Mouse (Mus musculus): ENCODE measurements around the gene Slc7a7.

Slc7a7 gene

DNA sequence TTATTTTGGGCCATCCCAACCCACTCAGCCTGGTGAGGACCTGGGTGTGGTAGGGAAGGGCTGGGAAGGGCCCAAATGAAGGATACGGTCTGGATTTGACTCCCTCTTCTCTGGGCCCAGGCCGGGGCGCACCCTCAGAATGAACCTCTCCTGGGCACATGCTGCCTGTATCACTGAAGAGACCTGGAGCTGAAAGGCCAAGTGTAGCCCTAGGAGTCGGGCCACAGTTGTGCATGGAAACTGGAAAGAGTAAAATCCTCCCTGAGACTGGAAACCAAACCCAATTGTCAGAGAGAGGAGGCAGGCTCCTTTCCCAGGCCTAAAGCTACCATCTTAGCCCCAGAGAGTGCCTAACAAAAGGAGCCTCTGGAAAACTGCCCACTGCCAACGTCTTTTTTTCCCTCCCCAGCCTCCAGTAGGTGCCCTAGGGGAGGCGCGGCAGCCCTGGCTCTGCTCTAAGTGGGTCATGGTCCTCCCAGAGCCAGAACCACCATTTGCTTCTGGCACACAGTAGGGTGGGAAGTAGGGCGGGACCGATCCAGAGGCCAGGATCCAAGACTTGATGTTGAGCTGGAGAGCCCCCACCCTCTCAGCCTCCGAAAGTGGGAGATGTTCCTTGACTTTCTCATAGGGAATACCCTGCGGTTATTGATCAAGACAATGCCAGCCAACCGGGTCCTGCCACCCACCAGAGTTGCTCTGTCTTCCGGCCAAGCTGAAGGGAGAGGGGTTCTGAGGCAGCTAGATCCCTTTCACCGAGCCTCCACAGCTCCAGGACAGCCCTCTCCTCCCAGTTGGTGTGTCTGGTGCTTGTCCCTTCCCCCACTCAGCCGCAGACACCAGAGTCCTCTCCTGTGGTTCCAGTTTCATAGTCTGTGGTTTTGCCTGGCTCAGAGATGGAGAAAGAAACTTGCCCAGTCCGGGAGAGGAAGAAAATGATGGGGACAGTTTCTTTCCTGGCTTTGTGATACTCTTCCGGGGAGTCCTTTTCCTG lies 15.6 kb upstream of the Slc7a7 start:
- peak; percentile 86 for DNase-seq (ENCODE audit: inconsistent ontology term)

DNA sequence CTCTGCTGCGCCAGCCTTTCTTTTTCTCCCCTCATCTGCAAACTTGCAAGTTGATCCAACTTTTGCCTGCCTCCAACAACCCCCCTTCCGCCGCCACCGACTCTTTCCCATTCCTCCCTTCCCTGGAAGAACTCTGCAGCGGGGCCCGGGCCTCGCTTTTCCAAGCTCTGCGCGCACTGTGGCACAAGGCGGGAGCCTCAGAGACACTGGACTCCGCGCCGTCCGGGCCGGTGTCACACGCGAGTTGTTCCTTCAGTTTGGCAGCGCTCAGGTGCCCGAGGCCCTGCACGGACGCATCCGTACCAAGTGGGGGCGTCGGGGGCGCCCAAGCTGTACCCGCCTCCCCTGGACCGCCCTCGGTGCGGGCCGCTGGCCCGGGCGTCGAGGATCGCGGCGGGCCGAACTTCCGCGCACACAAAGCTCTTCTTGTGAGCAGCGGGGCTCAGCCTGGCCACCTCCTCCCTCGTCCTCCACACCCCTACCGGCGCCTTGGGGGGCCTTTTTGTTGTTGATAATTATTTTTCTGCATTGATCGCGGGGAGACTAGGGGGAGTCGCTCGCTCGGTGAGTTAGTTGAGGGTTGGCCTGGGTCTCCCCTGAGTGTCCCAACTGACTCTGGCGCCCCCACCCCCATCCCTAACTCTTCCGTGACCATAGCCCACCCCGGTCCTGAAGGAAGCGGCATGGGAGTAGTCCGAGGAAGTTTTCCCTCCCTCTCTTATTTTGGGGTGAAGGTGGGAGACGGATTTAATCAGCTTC lies 14.7 kb upstream of the Slc7a7 start:
- DNase-seq (ENCODE audit: inconsistent ontology term): peak; percentile 68

DNA sequence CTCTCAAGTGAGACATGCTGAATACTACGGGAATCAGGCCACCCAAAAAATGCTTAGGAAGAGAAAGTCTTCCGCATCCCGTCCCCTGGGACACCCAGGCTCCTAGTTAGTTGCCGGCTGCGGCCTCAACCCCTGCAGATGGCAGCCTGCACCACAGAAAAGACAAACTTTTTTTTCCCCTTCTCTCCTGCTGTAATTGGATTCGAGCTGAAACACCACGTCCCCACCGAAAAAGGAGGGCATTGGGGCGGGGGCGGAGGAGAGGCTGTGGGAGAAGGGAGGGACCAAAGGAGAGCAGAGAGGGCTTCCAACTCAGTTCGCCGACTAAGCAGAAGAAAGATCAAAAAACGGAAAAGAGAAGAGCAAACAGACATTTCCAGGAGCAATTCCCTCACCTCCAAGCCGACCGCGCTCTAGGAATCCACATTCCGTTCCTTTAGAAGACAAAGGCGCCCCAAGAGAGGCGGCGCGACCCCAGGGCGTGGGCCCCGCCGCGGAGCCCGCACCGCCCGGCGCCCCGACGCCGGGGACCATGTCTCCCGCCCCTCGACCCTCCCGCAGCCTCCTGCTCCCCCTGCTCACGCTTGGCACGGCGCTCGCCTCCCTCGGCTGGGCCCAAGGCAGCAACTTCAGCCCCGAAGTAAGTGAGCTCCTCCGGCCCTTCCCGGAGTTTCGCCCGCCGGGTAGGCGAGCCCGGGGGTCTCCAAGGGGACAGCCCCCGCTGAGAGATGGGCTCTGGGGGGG lies 13.9 kb upstream of the Slc7a7 start, which contains the start of gene Mmp14:
Gene Mmp14, plus strand, starts transcription at position 279 of the 744 bp plus-strand sequence.
- DNase-seq (ENCODE audit: inconsistent ontology term): peak; percentile 97

GRCm38 (mm10) chr14:54430406-54431145 lies 13.0 kb upstream of the Slc7a7 start:
- DNase-seq (ENCODE audit: inconsistent ontology term): no peak

DNA sequence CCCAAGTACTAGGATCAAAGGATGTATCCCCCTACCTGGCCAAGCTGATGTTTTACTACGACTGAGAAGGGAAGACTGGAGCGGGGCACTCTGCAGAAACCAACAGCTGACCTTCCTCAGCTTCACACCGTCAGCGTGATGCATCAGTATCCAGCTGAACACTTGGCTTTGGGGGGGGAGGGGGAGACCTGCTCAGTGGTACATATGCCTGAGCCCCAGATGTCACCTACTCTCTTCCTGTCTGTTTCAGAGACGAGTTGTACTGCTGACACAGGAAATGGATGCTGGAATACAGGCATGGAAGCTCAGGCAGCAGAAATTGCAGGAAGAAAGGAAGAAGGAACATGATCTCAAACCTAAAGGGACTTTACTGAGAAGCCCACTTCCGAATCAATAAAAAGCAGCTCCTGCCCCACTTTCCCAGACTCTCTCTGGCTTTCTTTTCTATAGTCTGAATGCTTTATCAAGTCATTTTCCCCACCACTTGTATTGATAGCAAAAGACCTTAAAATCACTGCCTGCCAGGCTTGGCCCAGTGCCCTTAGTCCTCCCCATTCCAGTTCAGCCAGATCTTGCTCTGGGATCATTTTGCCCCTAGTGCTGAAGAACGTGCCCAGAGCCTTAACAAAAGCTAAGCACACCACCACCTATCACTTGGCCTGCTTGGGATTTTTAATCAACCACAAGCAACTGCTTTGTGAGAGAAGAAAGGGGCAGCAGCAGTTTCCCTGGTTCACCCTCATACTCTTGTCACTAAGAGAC lies 11.9 kb upstream of the Slc7a7 start:
- no peak for DNase-seq (ENCODE audit: inconsistent ontology term)

DNA sequence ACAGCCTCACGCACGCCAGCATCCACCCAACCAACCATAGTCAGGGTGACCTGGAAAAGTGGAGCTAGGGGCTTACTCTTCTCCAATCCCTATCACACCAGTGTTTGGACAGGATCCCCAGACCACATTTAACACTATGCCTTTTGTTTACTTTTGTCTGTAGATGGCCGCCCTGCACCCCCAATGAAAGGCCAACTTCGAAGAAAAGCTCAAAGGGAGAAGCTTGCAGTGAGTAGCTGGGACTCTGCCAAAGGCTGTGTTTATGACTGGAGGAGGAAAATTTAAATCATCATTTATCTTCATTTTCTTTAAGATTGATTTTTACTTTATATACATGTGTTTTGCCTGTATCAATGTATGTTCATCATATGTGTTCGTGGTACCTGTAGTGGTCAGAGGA lies 10.8 kb upstream of the Slc7a7 start:
- no peak for DNase-seq (ENCODE audit: inconsistent ontology term)

GRCm38 (mm10) chr14:54427696-54428095 lies 10.1 kb upstream of the Slc7a7 start:
- DNase-seq (ENCODE audit: inconsistent ontology term): no peak

- peak; percentile 93 for DNase-seq (ENCODE audit: inconsistent ontology term)
Observed at GRCm38 (mm10) chr14:54426689-54427398, 9.3 kb upstream of the Slc7a7 start, which contains the start of gene Mrpl52. Mrpl52 (plus strand) TSS chr14:54426909.

- no peak for DNase-seq (ENCODE audit: inconsistent ontology term)
Observed at GRCm38 (mm10) chr14:54426003-54426688, 8.6 kb upstream of the Slc7a7 start.

- DNase-seq (ENCODE audit: inconsistent ontology term): no peak
Observed at GRCm38 (mm10) chr14:54425540-54425939, 8.0 kb upstream of the Slc7a7 start.

DNA sequence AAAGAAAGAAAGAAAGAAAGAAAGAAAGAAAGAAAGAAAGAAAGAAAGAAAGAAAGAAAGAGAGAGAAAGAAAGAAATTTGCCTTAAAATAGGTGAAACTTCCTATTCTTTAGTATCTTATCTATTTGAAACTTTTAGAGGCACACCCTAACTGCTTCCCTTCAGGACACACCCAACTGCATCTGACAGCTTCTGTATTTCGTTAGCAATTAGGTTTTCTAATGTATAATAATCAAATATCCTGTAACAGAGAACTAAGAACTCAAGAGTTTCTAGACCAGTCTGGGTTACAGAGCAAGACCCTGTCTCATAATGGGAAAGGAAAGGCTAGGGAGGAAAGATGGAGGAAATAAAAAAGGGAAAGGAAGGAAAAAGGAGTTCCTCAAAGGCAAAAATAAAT lies 7.1 kb upstream of the Slc7a7 start:
- no peak for DNase-seq (ENCODE audit: inconsistent ontology term)

- DNase-seq (ENCODE audit: inconsistent ontology term): no peak
Observed at GRCm38 (mm10) chr14:54423406-54423805, 5.8 kb upstream of the Slc7a7 start.

DNA sequence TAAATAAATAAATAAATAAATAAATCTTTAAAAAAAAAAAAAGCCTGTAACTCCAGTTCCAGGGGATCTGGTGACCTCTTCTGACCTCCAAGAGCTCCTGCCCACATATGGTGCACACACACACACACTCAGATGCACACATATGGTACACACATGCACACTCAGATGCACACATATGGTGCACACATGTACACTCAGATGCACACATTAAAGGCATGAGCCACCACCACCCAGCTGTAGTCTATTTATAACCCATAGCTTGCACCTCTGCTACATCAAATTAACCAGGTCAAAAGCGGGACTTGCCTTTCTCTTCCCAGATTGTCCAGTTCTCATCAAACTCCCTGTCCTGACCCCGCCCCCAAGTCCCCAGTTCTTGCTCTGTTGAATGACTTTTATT lies 3.4 kb upstream of the Slc7a7 start:
- no peak for DNase-seq (ENCODE audit: inconsistent ontology term)

DNA sequence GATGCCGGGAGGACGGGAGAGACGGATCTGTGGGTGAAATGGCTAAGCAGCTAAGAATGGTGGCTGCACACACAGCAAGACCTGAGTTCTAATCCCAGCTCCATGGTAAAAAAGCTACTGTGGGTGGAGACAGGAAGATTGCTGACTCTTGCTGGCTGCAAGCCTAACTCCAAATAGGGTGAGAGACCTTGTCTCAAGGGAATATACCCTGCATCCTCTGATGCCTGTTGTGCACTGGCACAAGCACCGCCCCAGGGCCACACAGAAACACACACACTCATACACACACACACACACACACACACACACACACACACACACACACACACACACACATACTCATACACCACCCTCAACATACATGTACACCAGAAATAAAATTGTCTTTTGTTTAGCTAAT lies 750 bp downstream of the Slc7a7 start:
- no peak for DNase-seq (ENCODE audit: inconsistent ontology term)

DNA sequence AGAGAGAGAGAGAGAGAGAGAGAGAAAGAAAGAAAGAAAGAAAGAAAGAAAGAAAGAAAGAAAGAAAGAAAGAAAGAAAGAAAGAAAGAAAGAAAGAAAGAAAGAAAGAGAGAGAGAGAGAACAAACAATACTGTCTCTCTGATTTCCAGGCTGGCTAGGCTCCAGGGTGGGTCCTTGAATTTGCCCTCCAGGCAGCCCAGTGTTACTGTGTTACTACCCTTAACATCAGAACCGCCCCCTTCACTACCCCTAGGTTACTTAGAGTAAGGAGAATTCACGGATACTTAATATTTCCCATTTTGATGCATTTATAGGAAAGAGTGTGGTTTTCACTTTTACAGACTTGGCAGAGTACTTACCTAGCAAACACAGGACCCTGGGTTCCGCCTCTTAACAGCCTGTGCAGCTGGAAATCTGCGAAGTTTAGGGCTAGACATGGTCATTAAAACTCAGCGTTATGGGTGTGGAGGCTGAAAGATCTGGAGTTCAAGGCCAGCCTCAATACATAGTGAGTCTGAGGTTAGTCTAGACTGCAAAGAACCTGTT lies 1.3 kb downstream of the Slc7a7 start:
- DNase-seq (ENCODE audit: inconsistent ontology term): no peak

GRCm38 (mm10) chr14:54415241-54416020 lies 2.1 kb downstream of the Slc7a7 start:
- DNase-seq (ENCODE audit: inconsistent ontology term): no peak

DNA sequence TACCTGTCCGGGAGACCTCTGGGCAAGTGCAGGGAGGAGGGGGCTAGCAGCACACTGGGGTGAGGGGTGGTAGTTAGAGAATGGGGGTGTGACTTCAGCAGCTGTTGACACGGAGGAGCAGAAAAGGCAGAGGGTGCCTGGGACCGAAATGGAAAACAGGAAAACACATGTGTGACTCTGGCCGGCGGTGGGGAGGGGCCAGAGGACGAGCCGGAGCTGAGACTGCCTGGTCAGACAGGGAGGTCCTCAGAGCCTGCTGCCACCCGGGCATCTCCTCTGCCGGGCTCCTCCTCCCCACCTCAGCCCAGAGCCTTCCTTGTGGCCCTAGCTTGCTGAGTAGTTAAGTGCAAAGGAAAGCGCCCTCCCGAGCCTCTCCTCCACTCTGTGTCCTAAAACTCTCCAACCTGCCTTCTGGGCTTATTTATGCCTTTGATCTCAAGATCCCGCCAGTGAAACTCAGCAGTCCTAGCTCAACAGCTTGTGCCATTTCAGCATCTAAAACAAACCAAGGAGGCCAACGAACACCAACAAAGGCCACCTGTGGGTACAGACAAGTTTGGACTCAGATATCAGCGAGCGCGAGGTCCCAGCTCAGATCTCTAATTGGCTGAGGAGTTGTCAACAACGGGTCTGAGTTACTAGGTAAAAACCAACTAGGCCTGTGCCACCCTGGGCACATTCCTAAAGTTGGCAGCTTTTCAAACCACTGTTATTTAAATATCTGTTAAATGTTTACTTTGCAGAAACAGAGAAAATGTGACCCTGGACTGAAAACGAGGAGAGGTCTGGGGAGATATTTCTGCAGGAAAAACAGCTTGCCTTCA lies 3.5 kb downstream of the Slc7a7 start:
- DNase-seq (ENCODE audit: inconsistent ontology term): no peak
